Comparison of ENCODE assay signal across 8 mouse cellular contexts in the genomic region with DNA sequence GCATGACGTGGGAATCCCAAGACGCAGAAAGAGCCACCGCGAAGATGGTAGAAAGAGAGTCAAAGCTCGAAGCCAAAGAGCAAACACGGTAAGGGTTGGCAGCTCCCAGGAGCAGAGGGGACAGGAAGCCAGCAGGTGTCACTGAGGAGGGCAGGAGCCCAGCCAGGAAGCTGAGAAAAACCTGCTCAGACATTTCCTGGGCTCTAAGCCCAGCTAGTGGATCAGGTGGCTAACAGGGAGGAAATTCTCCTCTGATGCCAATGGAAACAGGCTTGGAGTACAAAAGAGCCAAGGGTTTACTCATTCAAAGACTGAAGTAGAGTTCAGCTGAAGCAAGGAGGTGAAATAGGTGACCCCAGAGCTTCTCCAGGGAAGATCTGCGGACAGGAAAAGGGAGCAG.
DNase-seq lines count a peak whose midpoint lies in the region; ATAC-seq lines count a peak whose summit lies in the region.
"Had no signal": no experiment of that assay in that cellular context is flagged by ENCODE, and none has a peak within 500 bp of the region (broad histone marks: within the 10 kb centered on the region; RNA-seq: fewer than 3 reads in every experiment).

No protein-coding gene starts in this region.

- ATAC-seq in hindbrain, embryonic 15.5 days (ENCODE audit: low FRiP score, low read depth): 0 out of 2 replicates have a peak, but pooled peaks have one; percentile 27
- ATAC-seq in hindbrain, embryonic 12.5 days (ENCODE audit: low FRiP score): no peak
- no peak for ATAC-seq in intestine, embryonic 16.5 days

- H3K4me3 ChIP-seq in hindbrain, embryonic 15.5 days: no peak overlapping the region
- no peak overlapping the region for H3K4me3 ChIP-seq in hindbrain, embryonic 12.5 days
- H3K4me3 ChIP-seq in intestine, embryonic 16.5 days (ENCODE audit: low read length): no peak overlapping the region

- H3K27me3 ChIP-seq in hindbrain, embryonic 15.5 days: peaks cover 17% of the 10 kb centered on the region
- H3K27me3 ChIP-seq in hindbrain, embryonic 12.5 days: peaks cover 33% of the 10 kb centered on the region
- H3K27me3 ChIP-seq in intestine, embryonic 16.5 days (replicated peaks; ENCODE audit: control insufficient read depth, insufficient read depth, low read length): no peaks in the 10 kb centered on the region

- no peaks in the 10 kb centered on the region for H3K9me3 ChIP-seq in hindbrain, embryonic 15.5 days
- H3K9me3 ChIP-seq in hindbrain, embryonic 12.5 days (replicated peaks): no peaks in the 10 kb centered on the region
- H3K9me3 ChIP-seq in intestine, embryonic 16.5 days (ENCODE audit: control insufficient read depth, low read length): no peaks in the 10 kb centered on the region

- peaks cover 6% of the 10 kb centered on the region; the same call in 1 of the 2 replicates for H3K4me1 ChIP-seq in hindbrain, embryonic 15.5 days (replicated peaks)
- peaks cover 7% of the 10 kb centered on the region; the same call in 1 of the 2 replicates for H3K4me1 ChIP-seq in hindbrain, embryonic 12.5 days
- no peaks in the 10 kb centered on the region for H3K4me1 ChIP-seq in intestine, embryonic 16.5 days (ENCODE audit: control insufficient read depth, insufficient read depth, low read length)

- H3K27ac ChIP-seq in hindbrain, embryonic 15.5 days (replicated peaks): no peak overlapping the region
- H3K27ac ChIP-seq in hindbrain, embryonic 12.5 days: no peak overlapping the region
- no peak overlapping the region for H3K27ac ChIP-seq in intestine, embryonic 16.5 days (ENCODE audit: low read length)
- H3K27ac ChIP-seq: liver, embryonic 14.5 days had no signal

- no peaks in the 10 kb centered on the region for H3K36me3 ChIP-seq in hindbrain, embryonic 15.5 days
- no peaks in the 10 kb centered on the region for H3K36me3 ChIP-seq in hindbrain, embryonic 12.5 days
- H3K36me3 ChIP-seq in intestine, embryonic 16.5 days (ENCODE audit: control insufficient read depth, insufficient read depth, low read length): no peaks in the 10 kb centered on the region

- 62% methylated on average over 7 of the region's 7 CpGs for WGBS in hindbrain, embryonic 15.5 days
- WGBS in hindbrain, embryonic 12.5 days: 70% methylated on average over 7 of the region's 7 CpGs
- 61% methylated on average over 7 of the region's 7 CpGs for WGBS in intestine, embryonic 16.5 days

- peak; percentile 23 to 25 for DNase-seq in right cerebral cortex, postnatal 10 days (ENCODE audit: low spot score in 2 of 2)
- DNase-seq in right cerebral cortex, postnatal 36 days (ENCODE audit: low spot score in 2 of 2): no peak
- peak; percentile 92 to 95 for DNase-seq in cerebellum, postnatal 14 days
- no peak for DNase-seq in adrenal gland, adult 18-20 months (ENCODE audit: low spot score in 2 of 2)

- H3K9ac ChIP-seq in hindbrain, embryonic 15.5 days: no peak overlapping the region
- no peak overlapping the region for H3K9ac ChIP-seq in hindbrain, embryonic 12.5 days
- H3K9ac ChIP-seq in intestine, embryonic 16.5 days (ENCODE audit: low read depth, low read length): no peak overlapping the region
- H3K9ac ChIP-seq: liver, embryonic 14.5 days had no signal

- 0 out of 2 replicates have a peak overlapping the region, but pooled peaks have one; percentile 0 for H3K4me2 ChIP-seq in hindbrain, embryonic 15.5 days
- no peak overlapping the region for H3K4me2 ChIP-seq in hindbrain, embryonic 12.5 days (replicated peaks)
- no peak overlapping the region for H3K4me2 ChIP-seq in intestine, embryonic 16.5 days (ENCODE audit: low read depth, low read length)

Comparison
In these comparisons a context has a peak if more than half of its experiments do, and no peak if none do; other contexts are left out.
1. DNase-seq: peak in right cerebral cortex, postnatal 10 days (2 of 2) and cerebellum, postnatal 14 days (2 of 2); none in right cerebral cortex, postnatal 36 days (0 of 2) and adrenal gland, adult 18-20 months (0 of 2).